Mouse (Mus musculus): ENCODE measurements around the gene Slc38a4. TPM values are rescaled to one million over a fixed set of nuclear protein-coding genes. Genes with fewer than 3 reads are reported as not detected.

Slc38a4 gene
- polyA plus RNA-seq, 1 experiment: 0.35 TPM

GRCm38 (mm10) chr15:97050436-97050835 is 5.3 kb downstream of the Slc38a4 start:
- Histone ChIP-seq H3K27ac (ENCODE audit: control insufficient read depth, insufficient read depth, low read depth, low read length) (no peak overlapping the region), H3K4me3 (ENCODE audit: control insufficient read depth, low read depth, low read length) (no peak overlapping the region)

GRCm38 (mm10) chr15:97050011-97050410 is 5.7 kb downstream of the Slc38a4 start:
- peaks cover 2% of the 10 kb centered on the region; the same call in 1 of the 2 replicates for H3K27me3 ChIP-seq (ENCODE audit: control insufficient read depth, insufficient read depth, low read length)
- no peak overlapping the region for H3K4me3 ChIP-seq (ENCODE audit: control insufficient read depth, low read depth, low read length)
- TF ChIP-seq POLR2A (IDR thresholded peaks at IDR 0.05; ENCODE audit: control insufficient read depth, low read depth, low read length): no peak
- TF ChIP-seq CTCF (IDR thresholded peaks at IDR 0.05; ENCODE audit: control insufficient read depth, insufficient read depth, insufficient replicate concordance, low read depth, low read length): no peak
- H3K4me1 ChIP-seq (ENCODE audit: control insufficient read depth, insufficient read depth, low read length): peaks cover 10% of the 10 kb centered on the region
- H3K27ac ChIP-seq (ENCODE audit: control insufficient read depth, insufficient read depth, low read depth, low read length): no peak overlapping the region
- H3K36me3 ChIP-seq (ENCODE audit: control insufficient read depth, insufficient read depth, low read length): no peaks in the 10 kb centered on the region

More at GRCm38 (mm10) chr15:97050436-97050835, 5.3 kb downstream of the Slc38a4 start:
- Histone ChIP-seq H3K4me1 (ENCODE audit: control insufficient read depth, insufficient read depth, low read length) (peaks cover 13% of the 10 kb centered on the region), H3K27me3 (ENCODE audit: control insufficient read depth, insufficient read depth, low read length) (peaks cover 2% of the 10 kb centered on the region; the same call in 1 of the 2 replicates), H3K36me3 (ENCODE audit: control insufficient read depth, insufficient read depth, low read length) (no peaks in the 10 kb centered on the region)
- no peak for TF ChIP-seq CTCF (IDR thresholded peaks at IDR 0.05; ENCODE audit: control insufficient read depth, insufficient read depth, insufficient replicate concordance, low read depth, low read length)
- no peak for TF ChIP-seq POLR2A (IDR thresholded peaks at IDR 0.05; ENCODE audit: control insufficient read depth, low read depth, low read length)

- TF ChIP-seq CTCF (IDR thresholded peaks at IDR 0.05; ENCODE audit: control insufficient read depth, insufficient read depth, insufficient replicate concordance, low read depth, low read length) (no peak), POLR2A (IDR thresholded peaks at IDR 0.05; ENCODE audit: control insufficient read depth, low read depth, low read length) (no peak)
- H3K4me3 ChIP-seq (ENCODE audit: control insufficient read depth, low read depth, low read length): no peak overlapping the region
- no peaks in the 10 kb centered on the region for H3K27me3 ChIP-seq (ENCODE audit: control insufficient read depth, insufficient read depth, low read length)
- H3K27ac ChIP-seq (ENCODE audit: control insufficient read depth, insufficient read depth, low read depth, low read length): no peak overlapping the region
- H3K4me1 ChIP-seq (ENCODE audit: control insufficient read depth, insufficient read depth, low read length): peaks cover 4% of the 10 kb centered on the region
- no peaks in the 10 kb centered on the region for H3K36me3 ChIP-seq (ENCODE audit: control insufficient read depth, insufficient read depth, low read length)
Observed at GRCm38 (mm10) chr15:97049281-97049841, 6.4 kb downstream of the Slc38a4 start.

GRCm38 (mm10) chr15:97048267-97048666 is 7.5 kb downstream of the Slc38a4 start:
- no peak overlapping the region for H3K4me3 ChIP-seq (ENCODE audit: control insufficient read depth, low read depth, low read length)
- H3K27me3 ChIP-seq (ENCODE audit: control insufficient read depth, insufficient read depth, low read length): no peaks in the 10 kb centered on the region
- no peaks in the 10 kb centered on the region for H3K36me3 ChIP-seq (ENCODE audit: control insufficient read depth, insufficient read depth, low read length)
- no peaks in the 10 kb centered on the region for H3K4me1 ChIP-seq (ENCODE audit: control insufficient read depth, insufficient read depth, low read length)
- TF ChIP-seq POLR2A (IDR thresholded peaks at IDR 0.05; ENCODE audit: control insufficient read depth, low read depth, low read length) (no peak), CTCF (IDR thresholded peaks at IDR 0.05; ENCODE audit: control insufficient read depth, insufficient read depth, insufficient replicate concordance, low read depth, low read length) (no peak)
- no peak overlapping the region for H3K27ac ChIP-seq (ENCODE audit: control insufficient read depth, insufficient read depth, low read depth, low read length)

GRCm38 (mm10) chr15:97043921-97044320 is 11.8 kb downstream of the Slc38a4 start:
- H3K27me3 ChIP-seq (ENCODE audit: control insufficient read depth, insufficient read depth, low read length): no peaks in the 10 kb centered on the region
- H3K4me3 ChIP-seq (ENCODE audit: control insufficient read depth, low read depth, low read length): no peak overlapping the region
- H3K36me3 ChIP-seq (ENCODE audit: control insufficient read depth, insufficient read depth, low read length): no peaks in the 10 kb centered on the region
- H3K4me1 ChIP-seq (ENCODE audit: control insufficient read depth, insufficient read depth, low read length): no peaks in the 10 kb centered on the region
- TF ChIP-seq CTCF (IDR thresholded peaks at IDR 0.05; ENCODE audit: control insufficient read depth, insufficient read depth, insufficient replicate concordance, low read depth, low read length) (no peak), POLR2A (IDR thresholded peaks at IDR 0.05; ENCODE audit: control insufficient read depth, low read depth, low read length) (no peak)
- no peak overlapping the region for H3K27ac ChIP-seq (ENCODE audit: control insufficient read depth, insufficient read depth, low read depth, low read length)

DNA sequence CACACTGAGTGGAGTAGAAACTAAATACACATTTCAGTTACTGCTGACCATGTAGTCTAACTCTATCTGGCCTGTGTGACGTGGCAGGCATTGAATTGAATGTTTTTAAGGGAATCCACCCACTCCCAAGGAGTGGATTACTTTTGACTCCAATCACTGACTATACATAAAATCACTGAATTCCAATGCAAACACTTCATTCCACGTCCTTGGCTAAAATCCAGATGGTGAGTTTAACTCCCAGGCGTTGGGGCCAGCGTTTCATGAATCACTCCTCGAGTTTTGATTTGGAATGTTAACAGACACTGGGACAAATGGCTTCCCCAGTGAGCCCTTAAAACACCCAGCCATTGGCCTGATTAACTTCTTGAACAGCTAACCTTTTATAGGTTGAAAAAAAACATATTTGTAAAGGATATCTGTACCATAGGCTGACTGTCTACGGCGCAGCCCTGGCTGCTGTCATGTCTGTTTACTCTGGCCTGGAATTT is 13.7 kb downstream of the Slc38a4 start:
- no peaks in the 10 kb centered on the region for H3K4me1 ChIP-seq (ENCODE audit: control insufficient read depth, insufficient read depth, low read length)
- no peak overlapping the region for H3K27ac ChIP-seq (ENCODE audit: control insufficient read depth, insufficient read depth, low read depth, low read length)
- no peaks in the 10 kb centered on the region for H3K36me3 ChIP-seq (ENCODE audit: control insufficient read depth, insufficient read depth, low read length)
- H3K4me3 ChIP-seq (ENCODE audit: control insufficient read depth, low read depth, low read length): no peak overlapping the region
- no peaks in the 10 kb centered on the region for H3K27me3 ChIP-seq (ENCODE audit: control insufficient read depth, insufficient read depth, low read length)
- TF ChIP-seq CTCF (IDR thresholded peaks at IDR 0.05; ENCODE audit: control insufficient read depth, insufficient read depth, insufficient replicate concordance, low read depth, low read length) (no peak), POLR2A (IDR thresholded peaks at IDR 0.05; ENCODE audit: control insufficient read depth, low read depth, low read length) (no peak)

DNA sequence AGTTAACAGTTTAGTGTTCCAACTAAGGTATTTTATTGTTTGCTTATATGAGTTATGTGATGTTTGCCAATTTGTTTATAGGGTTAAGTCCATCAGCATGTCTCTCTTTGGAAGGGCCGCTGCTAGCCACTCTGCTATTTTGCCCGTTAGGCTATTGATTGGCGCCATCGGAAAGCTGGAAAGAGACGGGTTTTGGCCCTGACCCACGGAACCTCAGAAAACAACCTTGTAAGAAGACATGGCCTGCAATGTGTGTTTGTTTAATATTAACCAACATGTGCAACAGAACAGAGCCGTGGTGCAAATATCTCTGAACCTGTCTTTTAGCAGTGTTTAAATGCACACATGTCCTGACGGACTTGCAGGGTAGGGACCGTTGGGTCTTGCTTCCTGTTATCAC is 14.6 kb downstream of the Slc38a4 start:
- H3K4me3 ChIP-seq (ENCODE audit: control insufficient read depth, low read depth, low read length): no peak overlapping the region
- H3K36me3 ChIP-seq (ENCODE audit: control insufficient read depth, insufficient read depth, low read length): no peaks in the 10 kb centered on the region
- TF ChIP-seq POLR2A (IDR thresholded peaks at IDR 0.05; ENCODE audit: control insufficient read depth, low read depth, low read length): no peak
- no peak for TF ChIP-seq CTCF (IDR thresholded peaks at IDR 0.05; ENCODE audit: control insufficient read depth, insufficient read depth, insufficient replicate concordance, low read depth, low read length)
- no peak overlapping the region for H3K27ac ChIP-seq (ENCODE audit: control insufficient read depth, insufficient read depth, low read depth, low read length)
- no peaks in the 10 kb centered on the region for H3K27me3 ChIP-seq (ENCODE audit: control insufficient read depth, insufficient read depth, low read length)
- H3K4me1 ChIP-seq (ENCODE audit: control insufficient read depth, insufficient read depth, low read length): no peaks in the 10 kb centered on the region
